Mouse (Mus musculus): ENCODE measurements around the gene Ndrg3. TPM values are rescaled to one million over a fixed set of nuclear protein-coding genes. Genes with fewer than 3 reads are reported as not detected.
A peak's percentile ranks its signal among the peaks of the same experiment; 100 is the strongest.

Gene Ndrg3
- polyA plus RNA-seq, 1 experiment from 2014 or later, result 41.1 TPM

GRCm38 (mm10) chr2:157019228-157019627 is 27.4 kb upstream of the Ndrg3 start:
- Histone ChIP-seq H3K9ac (no peak overlapping the region), H3K4me3 (replicated peaks) (no peak overlapping the region), H3K4me2 (no peak overlapping the region), H3K4me1 (replicated peaks) (peaks cover 25% of the 10 kb centered on the region), H3K27ac (no peak overlapping the region), H3K27me3 (no peaks in the 10 kb centered on the region), H3K36me3 (peaks cover 90% of the 10 kb centered on the region), H3K9me3 (replicated peaks) (no peaks in the 10 kb centered on the region)
- no peak for DNase-seq
- no peak for ATAC-seq (ENCODE audit: low read depth)
- 85% methylated on average over 4 of the region's 4 CpGs for WGBS (ENCODE audit: insufficient replicate concordance)

- H3K27ac ChIP-seq, result no peak overlapping the region
- whole genome bisulfite sequencing (ENCODE audit: insufficient replicate concordance), result 81% methylated on average over 18 of the region's 18 CpGs
- H3K27me3 ChIP-seq, result no peaks in the 10 kb centered on the region
- no peak overlapping the region for H3K4me2 ChIP-seq
- ATAC-seq (ENCODE audit: low read depth) (peak; percentile 13; the same call in 1 of the 2 replicates), DNase-seq (no peak)
- peaks cover 64% of the 10 kb centered on the region for H3K36me3 ChIP-seq
- H3K9ac ChIP-seq, result no peak overlapping the region
- no peak overlapping the region for H3K4me3 ChIP-seq (replicated peaks)
- H3K4me1 ChIP-seq (replicated peaks), result peaks cover 31% of the 10 kb centered on the region
- H3K9me3 ChIP-seq (replicated peaks), result no peaks in the 10 kb centered on the region
Measured at GRCm38 (mm10) chr2:157016529-157017270, 24.8 kb upstream of the Ndrg3 start.

- 53% methylated on average over 6 of the region's 6 CpGs for WGBS (ENCODE audit: insufficient replicate concordance)
- no peak overlapping the region for H3K9ac ChIP-seq
- H3K9me3 ChIP-seq (replicated peaks), result no peaks in the 10 kb centered on the region
- no peak overlapping the region for H3K27ac ChIP-seq
- no peaks in the 10 kb centered on the region for H3K27me3 ChIP-seq
- H3K36me3 ChIP-seq, result peaks cover 22% of the 10 kb centered on the region
- ATAC-seq (ENCODE audit: low read depth) (no peak), DNase-seq (no peak)
- no peak overlapping the region for H3K4me2 ChIP-seq
- H3K4me3 ChIP-seq (replicated peaks), result no peak overlapping the region
- H3K4me1 ChIP-seq (replicated peaks), result peaks cover 54% of the 10 kb centered on the region
Measured at GRCm38 (mm10) chr2:157012341-157012740, 20.5 kb upstream of the Ndrg3 start.

GRCm38 (mm10) chr2:157010634-157011310 is 18.9 kb upstream of the Ndrg3 start:
- DNase-seq (peak; percentile 20), ATAC-seq (ENCODE audit: low read depth) (no peak)
- Histone ChIP-seq H3K36me3 (peaks cover 7% of the 10 kb centered on the region), H3K27ac (no peak overlapping the region), H3K4me3 (replicated peaks) (no peak overlapping the region), H3K9me3 (replicated peaks) (no peaks in the 10 kb centered on the region), H3K27me3 (no peaks in the 10 kb centered on the region), H3K4me1 (replicated peaks) (peaks cover 54% of the 10 kb centered on the region), H3K9ac (0 out of 2 replicates have a peak overlapping the region, but pooled peaks have one; percentile 5), H3K4me2 (no peak overlapping the region)
- 21% methylated on average over 11 of the region's 11 CpGs for WGBS (ENCODE audit: insufficient replicate concordance)

- no peak overlapping the region for H3K4me3 ChIP-seq (replicated peaks)
- H3K36me3 ChIP-seq, result peaks cover 9% of the 10 kb centered on the region
- no peak overlapping the region for H3K4me2 ChIP-seq
- H3K4me1 ChIP-seq (replicated peaks), result peaks cover 54% of the 10 kb centered on the region
- ATAC-seq (ENCODE audit: low read depth), result no peak
- H3K27ac ChIP-seq, result 0 out of 2 replicates have a peak overlapping the region, but pooled peaks have one; percentile 13
- no peaks in the 10 kb centered on the region for H3K9me3 ChIP-seq (replicated peaks)
- DNase-seq, result no peak
- no peak overlapping the region for H3K9ac ChIP-seq
- H3K27me3 ChIP-seq, result no peaks in the 10 kb centered on the region
Measured at GRCm38 (mm10) chr2:157010121-157010520, 18.3 kb upstream of the Ndrg3 start.

GRCm38 (mm10) chr2:157008509-157008908 is 16.7 kb upstream of the Ndrg3 start:
- Histone ChIP-seq H3K9ac (no peak overlapping the region), H3K4me2 (no peak overlapping the region), H3K36me3 (peaks cover 24% of the 10 kb centered on the region), H3K9me3 (replicated peaks) (no peaks in the 10 kb centered on the region), H3K27me3 (no peaks in the 10 kb centered on the region), H3K4me3 (replicated peaks) (no peak overlapping the region), H3K27ac (no peak overlapping the region; the same call in 1 of the 2 replicates), H3K4me1 (replicated peaks) (peaks cover 64% of the 10 kb centered on the region)
- ATAC-seq (ENCODE audit: low read depth), result no peak
- no peak for DNase-seq

- Histone ChIP-seq H3K9ac (peak overlapping the region; percentile 88), H3K27ac (peak overlapping the region; percentile 92), H3K9me3 (replicated peaks) (no peaks in the 10 kb centered on the region), H3K4me3 (replicated peaks) (peak overlapping the region; percentile 81), H3K4me1 (replicated peaks) (peaks cover 55% of the 10 kb centered on the region), H3K4me2 (peak overlapping the region; percentile 91), H3K36me3 (peaks cover 37% of the 10 kb centered on the region), H3K27me3 (no peaks in the 10 kb centered on the region)
- peak; percentile 43 for ATAC-seq (ENCODE audit: low read depth)
- 31% methylated on average over 5 of the region's 5 CpGs for WGBS (ENCODE audit: insufficient replicate concordance)
- DNase-seq, result no peak
Measured at GRCm38 (mm10) chr2:157007234-157007596, 15.4 kb upstream of the Ndrg3 start.

- Histone ChIP-seq H3K4me1 (replicated peaks) (peaks cover 49% of the 10 kb centered on the region), H3K9ac (peak within 1 kb of the TSS; percentile 88), H3K27me3 (no peaks in the 10 kb centered on the region), H3K36me3 (peaks cover 40% of the 10 kb centered on the region), H3K4me2 (peak within 1 kb of the TSS; percentile 91), H3K9me3 (replicated peaks) (no peaks in the 10 kb centered on the region), H3K27ac (peak within 1 kb of the TSS; percentile 92), H3K4me3 (replicated peaks) (peak within 1 kb of the TSS; percentile 81)
- DNase-seq (peak; percentile 84), ATAC-seq (ENCODE audit: low read depth) (peak; percentile 85)
- under 1% methylated on average over 56 of the region's 56 CpGs for WGBS (ENCODE audit: insufficient replicate concordance)
Measured at GRCm38 (mm10) chr2:157006511-157007233, 14.8 kb upstream of the Ndrg3 start, which contains the start of gene Dsn1. Gene Dsn1 (minus strand): TSS chr2:157007154.

GRCm38 (mm10) chr2:157002321-157002720 is 10.5 kb upstream of the Ndrg3 start:
- Histone ChIP-seq H3K27me3 (no peaks in the 10 kb centered on the region), H3K4me3 (replicated peaks) (no peak overlapping the region), H3K9me3 (replicated peaks) (no peaks in the 10 kb centered on the region), H3K27ac (no peak overlapping the region), H3K4me1 (replicated peaks) (peaks cover 26% of the 10 kb centered on the region), H3K36me3 (peaks cover 83% of the 10 kb centered on the region), H3K4me2 (no peak overlapping the region), H3K9ac (no peak overlapping the region)
- DNase-seq (no peak), ATAC-seq (ENCODE audit: low read depth) (no peak)
- WGBS (ENCODE audit: insufficient replicate concordance), result 89% methylated on average over 4 of the region's 4 CpGs

GRCm38 (mm10) chr2:156998263-156998662 is 6.4 kb upstream of the Ndrg3 start:
- ATAC-seq (ENCODE audit: low read depth) (no peak), DNase-seq (no peak)
- Histone ChIP-seq H3K4me1 (replicated peaks) (no peaks in the 10 kb centered on the region), H3K9me3 (replicated peaks) (no peaks in the 10 kb centered on the region), H3K27me3 (no peaks in the 10 kb centered on the region), H3K4me3 (replicated peaks) (no peak overlapping the region), H3K27ac (no peak overlapping the region), H3K9ac (no peak overlapping the region), H3K36me3 (peaks cover 97% of the 10 kb centered on the region), H3K4me2 (no peak overlapping the region)
- 88% methylated on average over 5 of the region's 5 CpGs for WGBS (ENCODE audit: insufficient replicate concordance)

GRCm38 (mm10) chr2:156996576-156996975 is 4.7 kb upstream of the Ndrg3 start:
- no peak for DNase-seq
- Histone ChIP-seq H3K4me2 (no peak overlapping the region), H3K9me3 (replicated peaks) (no peaks in the 10 kb centered on the region), H3K4me3 (replicated peaks) (no peak overlapping the region), H3K9ac (no peak overlapping the region), H3K27me3 (no peaks in the 10 kb centered on the region), H3K36me3 (peaks cover 82% of the 10 kb centered on the region), H3K27ac (no peak overlapping the region), H3K4me1 (replicated peaks) (peaks cover 9% of the 10 kb centered on the region)
- no peak for ATAC-seq (ENCODE audit: low read depth)
- 64% methylated on average over 6 of the region's 6 CpGs for WGBS (ENCODE audit: insufficient replicate concordance)

Measured in liver, embryonic 13.5 days (tissue).